In genomic region chr17:56626754-56627470, GRCm38 (mm10) we compare ENCODE assay signal across 7 mouse cellular contexts. TPM values are rescaled to one million over a fixed set of nuclear protein-coding genes. Genes with fewer than 3 reads are reported as not detected.
DNase-seq lines count a peak whose midpoint lies in the region; ATAC-seq lines count a peak whose summit lies in the region.

Lonp1 (minus strand) TSS chr17:56626887.

- H3K27ac ChIP-seq in embryonic facial prominence, embryonic 10.5 days (replicated peaks): peak within 1 kb of the TSS; percentile 91
- peak within 1 kb of the TSS; percentile 88 for H3K27ac ChIP-seq in limb, embryonic 10.5 days
- H3K27ac ChIP-seq in midbrain, embryonic 13.5 days: peak within 1 kb of the TSS; percentile 71

- peak within 1 kb of the TSS; percentile 99 for H3K4me3 ChIP-seq in embryonic facial prominence, embryonic 10.5 days
- H3K4me3 ChIP-seq in limb, embryonic 10.5 days: peak within 1 kb of the TSS; percentile 98
- peak within 1 kb of the TSS; percentile 90 for H3K4me3 ChIP-seq in midbrain, embryonic 13.5 days (replicated peaks)

- peaks cover 31% of the 10 kb centered on the region for H3K4me1 ChIP-seq in embryonic facial prominence, embryonic 10.5 days
- H3K4me1 ChIP-seq in limb, embryonic 10.5 days: peaks cover 29% of the 10 kb centered on the region
- peaks cover 27% of the 10 kb centered on the region for H3K4me1 ChIP-seq in midbrain, embryonic 13.5 days (replicated peaks)

- H3K4me2 ChIP-seq in midbrain, embryonic 13.5 days (replicated peaks): peak within 1 kb of the TSS; percentile 93

- peaks cover 36% of the 10 kb centered on the region for H3K36me3 ChIP-seq in embryonic facial prominence, embryonic 10.5 days (replicated peaks)
- H3K36me3 ChIP-seq in limb, embryonic 10.5 days: peaks cover 35% of the 10 kb centered on the region
- peaks cover 25% of the 10 kb centered on the region for H3K36me3 ChIP-seq in midbrain, embryonic 13.5 days

- H3K9me3 ChIP-seq in embryonic facial prominence, embryonic 10.5 days: no peaks in the 10 kb centered on the region
- H3K9me3 ChIP-seq in limb, embryonic 10.5 days (replicated peaks): no peaks in the 10 kb centered on the region
- H3K9me3 ChIP-seq in midbrain, embryonic 13.5 days: no peaks in the 10 kb centered on the region

- ATAC-seq in granulocyte monocyte progenitor cell, adult 5-6 weeks (replicated peaks; ENCODE audit: poor library complexity, severe bottlenecking): peak; percentile 81
- peak; percentile 93 for ATAC-seq in midbrain, embryonic 13.5 days

- under 1% methylated on average over 51 of the region's 51 CpGs for WGBS in embryonic facial prominence, embryonic 10.5 days
- WGBS in limb, embryonic 10.5 days: under 1% methylated on average over 51 of the region's 51 CpGs
- WGBS in midbrain, embryonic 13.5 days: under 1% methylated on average over 51 of the region's 51 CpGs

- peak; percentile 98 for DNase-seq in adrenal gland, postnatal 10 days
- DNase-seq in embryonic facial prominence, embryonic 10.5 days (ENCODE audit: low spot score): peak; percentile 99
- DNase-seq in kidney, adult 11 months: peak; percentile 97
- DNase-seq in limb, embryonic 10.5 days (ENCODE audit: low spot score): peak; percentile 99
- DNase-seq in spleen, adult 12 weeks (ENCODE audit: low spot score): peak; percentile 84

- peak within 1 kb of the TSS; percentile 87 for H3K9ac ChIP-seq in midbrain, embryonic 13.5 days (replicated peaks)

- no peaks in the 10 kb centered on the region for H3K27me3 ChIP-seq in embryonic facial prominence, embryonic 10.5 days (replicated peaks; ENCODE audit: low read depth, poor library complexity, severe bottlenecking)
- H3K27me3 ChIP-seq in limb, embryonic 10.5 days (ENCODE audit: low read depth, poor library complexity, severe bottlenecking): no peaks in the 10 kb centered on the region
- H3K27me3 ChIP-seq in midbrain, embryonic 13.5 days: peaks cover 4% of the 10 kb centered on the region; the same call in 1 of the 2 replicates

RNA-seq across cellular contexts. Expression of gene Lonp1, which starts in this region (rescaled TPM):
- total RNA-seq in adrenal gland, postnatal 10 days (2021): 100 to 1,000 TPM; 229 to 256 TPM
- polyA plus RNA-seq in embryonic facial prominence, embryonic 10.5 days (2016; fragmentation: Nextera tagmentation; extraction: Ambion mirVana): 56.5 and 59.0 TPM in 2 replicates
- total RNA-seq in granulocyte monocyte progenitor cell, adult 5-6 weeks (2014; fragmentation: Nextera tagmentation): 38.2 and 45.5 TPM in 2 replicates
- 64.1 and 68.4 TPM in 2 replicates for total RNA-seq in granulocyte monocyte progenitor cell, adult 5-6 weeks (2017)
- 67.7 and 73.2 TPM in 2 replicates for polyA plus RNA-seq in limb, embryonic 10.5 days (2016; fragmentation: Nextera tagmentation; extraction: Ambion mirVana)
- polyA plus RNA-seq in midbrain, embryonic 13.5 days (2015; fragmentation: Nextera tagmentation; extraction: Ambion mirVana): 40.9 and 43.4 TPM in 2 replicates

Comparison
In these comparisons a context has a peak if more than half of its experiments do, and no peak if none do; other contexts are left out.
1. Peak in every context shown above with its lines: DNase-seq, ATAC-seq, H3K4me3 ChIP-seq and H3K27ac ChIP-seq.